Mouse (Mus musculus): ENCODE measurements around the gene Rdh9.

GRCm38 (mm10) chr10:127755246-127755645 lies 20.9 kb upstream of the Rdh9 start:
- TF ChIP-seq CTCF (IDR thresholded peaks at IDR 0.05): no peak
- no peak for TF ChIP-seq EP300 (IDR thresholded peaks at IDR 0.05)

All from lung, postnatal 0 days (tissue).